Mouse (Mus musculus) brain, adult 2 months (tissue): ENCODE data around the gene Dnajc4.
"Not testable (repeated sequence)": the region's sequence is repeated elsewhere in the genome, so short reads cannot be mapped to it uniquely, and the experiment has no call there.

Experiments used
- DNase-seq: peaks from one replicate; pipeline ENCODE4 v3.0.0; 2011; ENCODE audit warnings: low read depth, low spot score

Gene Dnajc4

GRCm38 (mm10) chr19:6995255-6995991 lies 3.1 kb upstream of the Dnajc4 start:
- DNase-seq: peak; percentile 66

GRCm38 (mm10) chr19:6994489-6994888 lies 2.1 kb upstream of the Dnajc4 start:
- DNase-seq: no peak

GRCm38 (mm10) chr19:6994002-6994401 lies 1.6 kb upstream of the Dnajc4 start:
- DNase-seq: no peak

GRCm38 (mm10) chr19:6993011-6993770 lies 819 bp upstream of the Dnajc4 start:
- no peak for DNase-seq

GRCm38 (mm10) chr19:6991166-6991565 lies 1.2 kb downstream of the Dnajc4 start:
- DNase-seq: not testable (repeated sequence)

- DNase-seq: no peak
These were observed 1.7 kb downstream of the Dnajc4 start for GRCm38 (mm10) chr19:6990712-6991111.

GRCm38 (mm10) chr19:6989251-6989650 lies 3.1 kb downstream of the Dnajc4 start:
- DNase-seq: no peak

- peak; percentile 46 for DNase-seq
These were observed 4.5 kb downstream of the Dnajc4 start for GRCm38 (mm10) chr19:6987904-6988285.

- DNase-seq: peak; percentile 67
These were observed 5.1 kb downstream of the Dnajc4 start, which contains the start of gene Vegfb for GRCm38 (mm10) chr19:6987061-6987903. Gene Vegfb (minus strand): TSS chr19:6987651.

GRCm38 (mm10) chr19:6985951-6986708 lies 6.2 kb downstream of the Dnajc4 start:
- DNase-seq: no peak

- no peak for DNase-seq
These were observed 7.1 kb downstream of the Dnajc4 start for GRCm38 (mm10) chr19:6985300-6985699.

GRCm38 (mm10) chr19:6983621-6984020 lies 8.8 kb downstream of the Dnajc4 start:
- no peak for DNase-seq

- no peak for DNase-seq
These were observed 10.9 kb downstream of the Dnajc4 start for GRCm38 (mm10) chr19:6981465-6981864.

GRCm38 (mm10) chr19:6980381-6981093 lies 11.8 kb downstream of the Dnajc4 start, which contains the start of gene Fkbp2:
Gene Fkbp2 (minus strand): TSS chr19:6980501.
- peak; percentile 99 for DNase-seq

- DNase-seq: peak; percentile 100
These were observed 12.6 kb downstream of the Dnajc4 start for GRCm38 (mm10) chr19:6979486-6980380.

GRCm38 (mm10) chr19:6979001-6979479 lies 13.3 kb downstream of the Dnajc4 start:
- peak; percentile 65 for DNase-seq

- DNase-seq: no peak
These were observed 13.8 kb downstream of the Dnajc4 start for GRCm38 (mm10) chr19:6978639-6978974.

- DNase-seq: peak; percentile 39
These were observed 14.4 kb downstream of the Dnajc4 start for GRCm38 (mm10) chr19:6977759-6978638.
